Mouse (Mus musculus): ENCODE measurements around the gene Rpl6.

DNA sequence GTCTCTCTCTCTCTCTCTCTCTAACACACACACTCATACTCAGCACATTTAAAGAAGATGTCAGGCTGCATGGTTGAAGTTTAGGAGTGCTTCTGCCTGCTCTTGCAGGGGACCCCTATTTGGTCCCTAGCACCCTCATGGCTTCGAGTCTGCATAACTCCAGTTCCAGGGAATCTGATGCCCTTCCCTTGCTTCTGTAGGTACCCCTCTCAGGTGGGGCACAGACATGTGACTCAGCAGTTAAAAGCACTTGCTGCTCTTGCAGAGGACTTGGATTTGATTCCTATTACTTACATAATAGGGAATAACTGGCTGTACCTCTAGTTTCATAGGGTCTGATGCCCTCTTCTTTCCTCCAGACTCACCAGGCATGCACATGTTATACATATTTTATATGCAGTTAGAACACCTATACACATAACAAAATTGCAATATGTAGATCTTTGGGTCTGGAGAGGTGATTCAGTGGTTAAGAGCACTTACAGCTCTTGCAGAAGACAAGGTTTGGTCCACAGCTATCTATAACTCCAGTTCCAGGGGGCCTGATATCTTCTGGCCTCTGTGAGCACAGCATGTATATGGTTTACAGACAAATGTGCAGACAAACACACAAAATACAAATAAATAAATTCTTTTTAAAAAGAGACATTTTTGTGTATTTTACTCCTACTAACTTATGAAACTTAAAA is 39.5 kb downstream of the Rpl6 start:
- TF ChIP-seq CTCF (IDR thresholded peaks at IDR 0.05; ENCODE audit: low read depth): no peak
- TF ChIP-seq EP300 (IDR thresholded peaks at IDR 0.05; ENCODE audit: low read depth): no peak
